Mouse (Mus musculus): ENCODE measurements around the gene Grap2.

The Grap2 gene

DNA sequence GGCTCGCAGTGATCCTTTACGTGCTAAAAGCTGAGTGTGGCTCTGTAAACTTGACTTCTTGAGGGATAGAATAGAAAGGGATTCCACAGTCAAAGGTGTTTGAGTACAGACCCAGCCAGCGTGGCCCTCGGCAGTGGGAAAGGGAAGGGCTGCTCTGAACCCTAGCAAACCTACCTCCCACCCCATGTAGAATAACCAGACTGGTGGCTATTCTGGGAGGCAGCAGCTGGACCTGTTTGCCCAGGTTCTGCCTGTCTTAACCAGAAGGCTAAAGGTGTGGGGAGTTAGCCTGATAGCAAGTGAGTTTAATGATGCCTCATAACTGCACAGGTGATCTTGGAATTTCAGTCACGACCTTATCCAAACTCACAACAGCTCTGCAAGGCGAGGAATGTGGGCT is 110.8 kb downstream of the Grap2 start:
- DNase-seq (ENCODE audit: low spot score), result no peak

DNA sequence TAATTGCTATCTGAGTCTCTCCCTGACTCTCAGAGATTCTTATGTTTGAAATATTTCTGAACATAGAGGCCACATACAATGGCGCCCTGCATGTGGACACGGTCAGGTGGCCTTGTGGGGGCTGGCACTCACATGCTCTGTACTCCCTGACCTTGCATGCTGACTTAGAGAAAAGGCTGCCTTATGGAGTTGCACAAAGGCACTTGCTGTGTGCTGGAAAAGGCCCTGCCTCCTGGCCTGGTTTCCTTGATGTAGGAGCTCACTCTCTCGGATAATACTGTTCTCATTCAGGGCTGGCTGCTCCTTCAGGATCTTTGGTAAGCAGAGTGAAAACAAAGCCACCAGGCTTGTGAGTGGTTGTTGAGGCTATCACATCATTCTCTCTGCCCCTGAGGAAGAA is 111.6 kb downstream of the Grap2 start:
- no peak for DNase-seq (ENCODE audit: low spot score)

DNA sequence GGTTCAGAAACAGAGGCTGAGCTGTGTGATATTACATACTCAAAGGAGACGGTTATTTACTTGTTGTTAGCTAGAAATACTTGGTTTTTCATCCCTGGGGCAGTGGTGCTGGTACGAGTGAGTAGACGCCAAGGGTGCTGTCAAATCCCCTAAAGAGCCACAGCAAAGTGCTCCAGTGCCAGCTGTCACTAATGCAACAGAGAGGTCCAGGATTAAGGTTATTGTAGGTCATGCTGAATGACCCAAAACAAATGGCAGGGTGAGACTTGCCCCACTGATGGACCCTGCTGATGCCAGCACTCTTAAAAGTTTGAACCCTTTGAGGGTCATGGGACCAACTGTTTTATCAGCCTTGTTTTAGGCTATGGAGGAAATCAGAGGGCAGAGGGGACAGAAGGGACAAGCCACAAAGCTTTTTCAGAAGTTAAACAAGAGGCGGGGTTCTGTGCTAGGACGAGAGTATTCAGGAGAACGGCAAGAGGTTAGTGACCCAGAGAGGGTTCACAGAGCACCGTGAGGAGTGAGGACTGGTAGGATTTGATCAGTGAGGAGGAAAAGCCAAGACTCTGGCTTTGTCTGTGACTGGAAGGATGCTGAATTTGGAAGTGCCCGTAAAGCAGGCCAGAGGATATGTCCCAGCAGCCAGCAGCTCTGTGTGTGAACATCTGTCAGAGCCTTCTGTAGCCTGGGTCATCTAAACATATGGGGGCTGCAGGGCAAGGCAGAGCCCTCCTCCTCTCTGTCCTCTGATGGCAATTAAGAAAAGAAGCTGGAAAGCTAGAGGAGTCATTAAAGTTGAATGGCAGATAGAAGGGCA is 112.6 kb downstream of the Grap2 start:
- DNase-seq (ENCODE audit: low spot score), result no peak

DNA sequence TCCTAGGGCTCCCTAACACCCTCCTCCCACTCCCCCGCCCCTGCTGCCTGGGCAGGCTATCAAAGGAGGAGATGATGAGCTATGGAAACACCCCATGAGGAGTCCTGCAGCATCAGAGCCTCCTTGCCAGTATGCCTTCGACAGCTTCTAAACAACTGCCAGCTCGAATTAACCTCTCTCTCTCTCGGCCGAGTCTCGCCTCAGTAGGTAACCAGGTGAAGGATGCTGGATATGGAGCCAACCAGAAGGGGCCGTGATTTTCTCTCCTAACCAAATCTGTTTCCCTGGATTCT is 113.2 kb downstream of the Grap2 start:
- no peak for DNase-seq (ENCODE audit: low spot score)

DNA sequence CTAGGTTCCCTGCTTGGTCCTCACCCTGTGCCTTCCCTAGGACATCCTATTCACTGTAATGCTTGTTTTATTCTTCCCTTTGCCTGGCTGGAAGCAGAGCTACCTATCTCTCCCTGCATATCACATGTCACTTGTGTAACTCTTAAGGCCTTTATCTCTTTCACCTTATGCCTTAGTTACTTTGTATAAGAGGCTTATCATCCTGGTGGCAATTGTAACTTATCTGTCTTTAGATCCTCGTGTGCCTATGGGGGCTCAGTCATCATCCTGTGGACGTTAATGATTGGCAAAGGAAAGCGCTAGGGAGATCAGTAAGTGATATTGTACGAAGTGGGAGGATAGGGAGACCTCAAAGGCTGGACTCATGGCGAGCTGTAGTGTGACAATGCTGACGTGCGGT is 116.1 kb downstream of the Grap2 start:
- DNase-seq (ENCODE audit: low spot score), result no peak

DNA sequence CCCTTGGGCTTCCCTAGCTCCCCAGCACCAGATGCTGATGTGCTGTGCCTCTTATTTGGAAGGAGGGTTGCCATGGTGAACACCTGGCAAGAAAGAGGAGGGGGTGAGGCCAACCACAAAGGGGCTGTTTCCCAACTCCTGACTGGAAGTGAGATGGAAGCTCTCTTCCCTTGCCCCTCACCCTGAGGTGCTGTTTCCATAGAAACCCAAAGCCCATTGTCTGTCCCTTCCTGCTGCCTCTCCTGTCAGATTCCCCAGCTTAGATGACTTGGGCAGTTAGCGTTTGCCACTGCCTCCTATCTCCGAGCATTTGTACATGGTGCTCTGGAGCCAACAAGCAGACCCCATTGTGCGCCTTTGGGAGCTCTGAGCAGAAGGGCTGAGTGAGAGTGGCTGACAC is 121.1 kb downstream of the Grap2 start:
- DNase-seq (ENCODE audit: low spot score), result no peak

DNA sequence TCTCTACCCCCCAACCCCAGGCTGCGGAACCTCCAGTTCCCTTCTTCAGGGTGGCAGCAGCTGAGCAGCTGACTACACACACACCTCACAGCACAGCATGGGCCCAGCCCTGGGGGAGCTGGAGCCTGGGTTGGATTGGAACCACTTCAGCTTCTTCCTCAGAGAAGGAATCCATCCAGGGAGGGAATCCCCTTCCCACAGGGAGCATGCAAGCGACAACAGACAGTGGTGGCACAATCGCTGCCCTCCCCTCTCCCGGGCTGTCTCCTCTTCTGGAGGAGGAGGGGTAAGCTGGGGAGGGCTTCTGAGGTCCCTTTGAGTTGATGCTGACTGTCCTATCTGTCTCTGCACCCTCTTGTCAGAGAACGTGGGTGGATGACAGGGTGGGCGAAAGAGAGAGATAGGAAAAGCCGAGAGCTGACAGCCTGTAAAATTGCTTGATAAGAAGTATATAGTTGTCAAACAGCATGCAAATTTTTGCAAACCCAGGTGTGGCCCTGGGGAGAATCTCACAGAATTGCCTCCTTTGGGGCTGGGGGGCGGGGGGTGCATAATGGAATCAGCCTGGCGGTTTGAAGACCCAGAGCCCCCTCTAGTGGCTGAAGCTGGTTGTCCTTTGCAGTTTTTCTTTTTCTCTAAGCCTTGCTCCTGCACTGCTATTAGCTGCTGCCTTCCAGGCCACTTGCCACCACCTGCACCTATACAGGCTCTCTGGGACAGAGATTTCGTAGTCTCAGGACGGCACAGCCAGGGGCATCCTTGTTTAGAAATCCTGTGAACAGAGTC is 121.9 kb downstream of the Grap2 start:
- no peak for DNase-seq (ENCODE audit: low spot score)

DNA sequence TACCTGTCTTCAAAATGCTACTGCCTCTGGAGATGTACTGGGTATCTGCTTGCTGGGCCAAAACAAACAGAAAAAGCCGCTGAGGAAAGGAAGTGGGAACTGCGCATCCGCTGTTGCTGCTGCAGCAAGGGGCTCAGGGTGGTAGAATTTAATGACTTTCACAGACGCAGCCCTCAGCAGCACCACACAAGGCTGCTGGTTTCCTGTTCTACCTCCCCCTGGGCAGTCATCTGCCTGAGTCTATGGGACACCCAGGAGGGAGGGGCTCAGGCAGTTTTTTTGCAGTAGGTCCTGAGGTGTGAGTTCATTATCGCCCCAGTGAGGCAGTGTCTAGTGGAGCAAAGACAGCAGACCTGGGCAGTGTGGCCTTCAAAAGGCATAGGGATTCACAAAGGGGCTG is 125.2 kb downstream of the Grap2 start:
- no peak for DNase-seq (ENCODE audit: low spot score)

DNA sequence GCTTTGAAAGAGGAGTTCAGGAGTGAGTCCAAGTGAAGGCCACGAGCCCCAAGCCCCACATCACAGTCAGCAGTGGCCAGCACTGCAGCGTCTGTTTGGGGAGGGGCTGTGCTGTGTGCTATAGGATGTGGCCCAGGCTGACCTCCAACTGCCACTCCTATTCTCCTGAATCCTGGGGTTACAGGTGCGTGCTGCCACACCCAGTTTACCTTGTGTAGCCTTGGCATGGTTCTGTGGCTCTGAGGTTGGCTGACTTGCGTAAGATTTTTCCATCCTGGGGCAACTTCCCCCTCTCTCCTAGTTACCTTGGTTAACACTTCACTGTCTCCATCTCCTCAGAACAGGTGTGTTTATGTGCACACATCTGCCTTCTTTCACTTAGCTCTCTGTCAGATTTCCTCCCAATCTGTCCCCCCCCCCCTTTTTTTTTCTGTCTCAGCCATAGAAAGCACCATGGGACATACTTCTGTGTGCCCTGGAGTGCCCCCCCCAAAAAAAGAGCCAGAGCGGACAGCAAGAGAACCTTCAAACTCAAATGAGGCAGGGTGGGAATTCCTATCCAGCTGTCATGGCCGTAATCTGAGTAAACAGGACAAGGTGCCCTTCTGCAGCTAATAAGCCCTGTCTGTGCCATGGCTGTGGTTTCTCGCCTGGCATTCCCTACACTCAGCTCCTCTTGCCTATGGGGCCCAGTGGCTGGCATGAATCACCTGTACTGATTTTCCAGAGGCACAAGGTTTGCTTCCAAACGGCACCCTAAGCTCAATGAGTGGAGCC is 129.3 kb downstream of the Grap2 start:
- DNase-seq (ENCODE audit: low spot score), result no peak

Data from urinary bladder, postnatal 10 days (tissue).